Mouse (Mus musculus) lung, postnatal 25 days (tissue): ENCODE data around the gene Ptprm.
A peak's percentile ranks its signal among the peaks of the same experiment; 100 is the strongest.
"Not testable (repeated sequence)": the region's sequence is repeated elsewhere in the genome, so short reads cannot be mapped to it uniquely, and the experiment has no call there.

Experiments
- DNase-seq: peaks from one replicate; pipeline ENCODE4 v3.0.0; 2022; ENCODE audit warnings: low spot score

The Ptprm gene

GRCm38 (mm10) chr17:66871396-66871795 is 482.9 kb downstream of the Ptprm start:
- DNase-seq, result no peak

GRCm38 (mm10) chr17:66869581-66870002 is 484.7 kb downstream of the Ptprm start:
- no peak for DNase-seq

- no peak for DNase-seq
Measured at GRCm38 (mm10) chr17:66864441-66864840, 489.8 kb downstream of the Ptprm start.

GRCm38 (mm10) chr17:66861557-66861956 is 492.7 kb downstream of the Ptprm start:
- DNase-seq, result no peak

GRCm38 (mm10) chr17:66858757-66859156 is 495.5 kb downstream of the Ptprm start:
- no peak for DNase-seq

GRCm38 (mm10) chr17:66852496-66852895 is 501.8 kb downstream of the Ptprm start:
- no peak for DNase-seq

- DNase-seq, result not testable (repeated sequence)
Measured at GRCm38 (mm10) chr17:66847011-66847410, 507.2 kb downstream of the Ptprm start.

- DNase-seq, result no peak
Measured at GRCm38 (mm10) chr17:66822347-66822746, 531.9 kb downstream of the Ptprm start.

GRCm38 (mm10) chr17:66817380-66817779 is 536.9 kb downstream of the Ptprm start:
- no peak for DNase-seq

GRCm38 (mm10) chr17:66815921-66816320 is 538.3 kb downstream of the Ptprm start:
- DNase-seq, result no peak

GRCm38 (mm10) chr17:66813786-66814185 is 540.5 kb downstream of the Ptprm start:
- DNase-seq, result no peak

GRCm38 (mm10) chr17:66813346-66813745 is 540.9 kb downstream of the Ptprm start:
- no peak for DNase-seq

- DNase-seq, result peak; percentile 11
Measured at GRCm38 (mm10) chr17:66809786-66810185, 544.5 kb downstream of the Ptprm start.

GRCm38 (mm10) chr17:66808186-66808585 is 546.1 kb downstream of the Ptprm start:
- DNase-seq, result no peak

GRCm38 (mm10) chr17:66801831-66802687 is 552.2 kb downstream of the Ptprm start:
- DNase-seq, result no peak

- no peak for DNase-seq
Measured at GRCm38 (mm10) chr17:66800231-66800630, 554.0 kb downstream of the Ptprm start.

- DNase-seq, result no peak
Measured at GRCm38 (mm10) chr17:66786166-66786565, 568.1 kb downstream of the Ptprm start.

- no peak for DNase-seq
Measured at GRCm38 (mm10) chr17:66785586-66785985, 568.7 kb downstream of the Ptprm start.

- DNase-seq, result no peak
Measured at GRCm38 (mm10) chr17:66783601-66784000, 570.7 kb downstream of the Ptprm start.

GRCm38 (mm10) chr17:66783075-66783492 is 571.2 kb downstream of the Ptprm start:
- no peak for DNase-seq

GRCm38 (mm10) chr17:66781910-66782309 is 572.3 kb downstream of the Ptprm start:
- no peak for DNase-seq

GRCm38 (mm10) chr17:66779026-66779425 is 575.2 kb downstream of the Ptprm start:
- no peak for DNase-seq
